ENCODE assay signal across 22 mouse cellular contexts in genomic region chr17:81394124-81394523, GRCm38 (mm10). TPM values are rescaled to one million over a fixed set of nuclear protein-coding genes. Genes with fewer than 3 reads are reported as not detected.
"Had no signal": no experiment of that assay in that cellular context is flagged by ENCODE, and none has a peak within 500 bp of the region (broad histone marks: within the 10 kb centered on the region; RNA-seq: fewer than 3 reads in every experiment).

No protein-coding gene starts in this region.

- H3K27ac ChIP-seq: kidney, postnatal 0 days; left cerebral cortex, adult 2 months; limb, embryonic 12.5 days; liver, embryonic 13.5 days; neural tube, embryonic 15.5 days had no signal

- DNase-seq: liver; liver, embryonic 13.5 days; lung, adult 18-20 months; right cerebral cortex, adult 18-20 months; right cerebral cortex, postnatal 25 days; thymus, postnatal 36 days had no signal

- H3K4me2 ChIP-seq: limb, embryonic 12.5 days; liver, embryonic 13.5 days; neural tube, embryonic 15.5 days had no signal

- H3K27me3 ChIP-seq: limb, embryonic 12.5 days; liver, embryonic 13.5 days; neural tube, embryonic 15.5 days had no signal

- H3K9ac ChIP-seq: limb, embryonic 12.5 days; liver, embryonic 13.5 days; neural tube, embryonic 15.5 days had no signal

- H3K9me3 ChIP-seq: limb, embryonic 12.5 days; liver, embryonic 13.5 days; neural tube, embryonic 15.5 days had no signal

- H3K4me3 ChIP-seq: left cerebral cortex, adult 2 months; limb, embryonic 12.5 days; liver, embryonic 13.5 days; myocyte; neural tube, embryonic 15.5 days had no signal

- H3K4me1 ChIP-seq: liver, embryonic 13.5 days had no signal

- H3K36me3 ChIP-seq: limb, embryonic 12.5 days; liver, embryonic 13.5 days; neural tube, embryonic 15.5 days had no signal

RNA-seq across cellular contexts. Expression of gene Gm11096, which starts 47.4 kb away (rescaled TPM):
- total RNA-seq: layer of hippocampus, adult 8-10 months; layer of hippocampus, postnatal 25 days; left cerebral cortex, adult 2 months; left cerebral cortex, postnatal 14 days; megakaryocyte-erythroid progenitor cell, adult 5-6 weeks had no signal
- polyA plus RNA-seq: intestine, embryonic 14.5 days; kidney, postnatal 0 days; large intestine, adult 2 months; limb, embryonic 12.5 days; liver, embryonic 13.5 days; lung, embryonic 16.5 days; myocyte; neural tube, embryonic 11.5 days; neural tube, embryonic 15.5 days; small intestine, adult 2 months; stomach, embryonic 16.5 days; thymus, postnatal 0 days had no signal
